Mouse (Mus musculus): ENCODE data around the gene Myb. TPM values are rescaled to one million over a fixed set of nuclear protein-coding genes. Genes with fewer than 3 reads are reported as not detected.
A peak's percentile ranks its signal among the peaks of the same experiment; 100 is the strongest.

Myb gene
- total RNA-seq, 2 experiments from 2014 or later: 527 to 586 TPM

GRCm38 (mm10) chr10:21092501-21093270 lies 68.1 kb downstream of the Myb start:
- no peak for ATAC-seq (replicated peaks; ENCODE audit: low FRiP score, low TSS enrichment, poor library complexity, severe bottlenecking)

DNA sequence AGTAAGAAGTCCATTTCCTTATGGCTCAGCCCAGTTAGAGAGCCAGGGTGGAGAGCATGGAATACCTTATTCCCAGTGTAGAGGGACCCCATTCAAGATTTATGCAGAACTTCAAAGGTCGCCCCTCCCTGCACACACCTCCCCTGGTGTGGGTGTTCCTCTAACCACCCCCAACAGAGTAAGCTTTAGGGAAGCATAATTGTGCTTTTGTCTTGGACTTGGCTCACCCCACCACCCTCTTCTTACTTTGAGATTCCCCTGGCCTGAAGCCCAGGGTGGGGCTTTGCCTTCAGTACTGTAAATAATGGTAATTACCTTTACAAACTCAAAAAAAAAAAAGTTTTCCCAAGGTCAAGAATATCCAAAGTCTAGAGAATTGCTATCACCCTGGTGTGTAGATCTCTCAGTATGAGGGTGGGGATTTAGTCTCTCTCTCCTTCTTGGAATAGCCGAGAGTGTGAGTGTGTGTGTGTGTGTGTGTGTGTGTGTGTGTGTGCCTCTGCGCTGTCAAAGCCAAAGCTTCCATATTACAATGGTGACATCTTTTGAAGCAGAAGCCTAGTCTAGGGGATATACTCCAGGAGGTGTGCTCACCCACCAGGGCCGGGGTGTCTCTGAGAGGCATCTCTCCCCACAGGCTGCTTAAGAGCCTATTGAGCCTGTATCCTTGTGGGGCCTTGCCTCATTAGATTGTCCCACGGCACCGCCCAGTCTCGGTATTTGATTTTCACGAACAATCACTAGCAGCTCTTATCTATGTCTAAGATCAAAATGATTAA lies 69.7 kb downstream of the Myb start:
- ATAC-seq (replicated peaks; ENCODE audit: low FRiP score, low TSS enrichment, poor library complexity, severe bottlenecking): no peak

GRCm38 (mm10) chr10:21089541-21089940 lies 71.2 kb downstream of the Myb start:
- ATAC-seq (replicated peaks; ENCODE audit: low FRiP score, low TSS enrichment, poor library complexity, severe bottlenecking): no peak

DNA sequence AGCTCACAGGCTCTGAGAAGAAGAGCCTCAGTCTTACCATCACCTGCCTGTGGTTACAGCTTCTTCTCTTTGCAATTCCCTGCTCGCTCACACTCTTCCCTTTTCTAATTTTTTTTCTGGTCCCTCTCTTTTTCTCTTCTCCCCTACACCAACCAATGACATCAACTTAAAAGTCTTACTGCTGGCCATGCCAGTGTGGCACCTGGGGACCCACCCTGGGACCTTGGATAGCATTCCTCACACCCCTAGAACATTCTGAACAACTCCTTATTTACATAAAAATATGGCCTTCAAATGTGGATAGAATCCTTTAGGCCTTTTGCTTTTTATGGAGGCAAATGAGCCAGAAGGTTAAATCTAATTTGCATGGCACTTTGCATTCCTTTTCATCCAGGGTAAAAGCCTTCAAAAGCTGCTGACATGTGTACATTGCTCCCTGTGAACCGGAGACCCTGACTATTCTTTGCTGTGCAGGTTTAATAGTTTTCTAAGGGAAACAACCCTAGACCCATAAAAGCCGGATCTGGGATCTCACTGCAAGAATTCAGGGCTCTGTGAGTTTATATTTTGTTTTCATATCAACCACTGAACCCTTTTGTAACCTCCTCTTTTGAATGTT lies 73.1 kb downstream of the Myb start:
- ATAC-seq (replicated peaks; ENCODE audit: low FRiP score, low TSS enrichment, poor library complexity, severe bottlenecking): no peak

DNA sequence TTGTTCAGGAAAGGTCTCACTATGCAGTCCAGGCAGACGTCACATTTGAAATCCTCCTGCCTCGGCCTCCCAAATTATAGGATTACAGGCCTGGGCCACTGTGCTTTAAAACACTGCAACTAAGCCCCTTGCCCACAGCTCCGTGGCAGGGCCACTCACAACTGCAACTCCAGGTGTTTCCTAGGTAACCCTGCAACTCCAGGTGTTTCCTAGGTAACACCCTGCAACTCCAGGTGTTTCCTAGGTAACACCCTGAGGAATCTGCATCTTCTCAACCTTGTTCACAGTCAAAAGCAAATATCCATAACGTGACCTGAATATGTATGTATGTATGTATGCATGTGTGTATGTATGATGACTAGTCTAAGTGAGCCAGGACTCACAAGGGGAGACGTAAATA lies 75.7 kb downstream of the Myb start:
- no peak for ATAC-seq (replicated peaks; ENCODE audit: low FRiP score, low TSS enrichment, poor library complexity, severe bottlenecking)

- ATAC-seq (replicated peaks; ENCODE audit: low FRiP score, low TSS enrichment, poor library complexity, severe bottlenecking): no peak
Observed at GRCm38 (mm10) chr10:21083391-21083918, 77.3 kb downstream of the Myb start.

GRCm38 (mm10) chr10:21082447-21082846 lies 78.3 kb downstream of the Myb start:
- ATAC-seq (replicated peaks; ENCODE audit: low FRiP score, low TSS enrichment, poor library complexity, severe bottlenecking): no peak

DNA sequence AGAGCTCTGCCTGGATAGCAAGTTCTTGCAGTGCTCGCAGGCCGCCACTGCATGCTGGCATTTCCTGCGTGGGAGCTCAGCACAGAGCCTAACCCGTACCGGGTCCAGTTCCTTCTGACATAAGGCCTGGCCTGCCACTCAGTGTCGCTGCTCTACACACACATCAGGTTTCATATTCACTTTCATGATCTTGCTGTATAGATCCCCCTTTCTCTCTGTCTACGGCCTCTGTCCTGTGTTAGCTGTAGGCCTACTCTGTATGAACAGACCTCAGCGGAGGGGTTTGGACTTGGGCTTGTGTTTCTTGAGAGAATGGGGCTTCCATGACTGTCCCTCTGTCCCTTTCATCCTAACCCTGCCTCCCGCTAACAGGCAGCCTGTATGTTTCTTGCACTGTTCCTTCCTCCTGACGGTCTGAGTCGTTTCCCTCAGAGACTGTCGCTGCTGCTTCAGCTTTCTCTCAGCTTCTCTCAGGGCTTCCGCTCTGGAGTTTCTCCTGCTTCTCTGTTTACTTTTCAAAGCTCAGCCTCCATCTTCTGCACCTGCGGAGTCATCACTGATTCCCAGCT lies 83.5 kb downstream of the Myb start:
- peak; percentile 76 for ATAC-seq (replicated peaks; ENCODE audit: low FRiP score, low TSS enrichment, poor library complexity, severe bottlenecking)

DNA sequence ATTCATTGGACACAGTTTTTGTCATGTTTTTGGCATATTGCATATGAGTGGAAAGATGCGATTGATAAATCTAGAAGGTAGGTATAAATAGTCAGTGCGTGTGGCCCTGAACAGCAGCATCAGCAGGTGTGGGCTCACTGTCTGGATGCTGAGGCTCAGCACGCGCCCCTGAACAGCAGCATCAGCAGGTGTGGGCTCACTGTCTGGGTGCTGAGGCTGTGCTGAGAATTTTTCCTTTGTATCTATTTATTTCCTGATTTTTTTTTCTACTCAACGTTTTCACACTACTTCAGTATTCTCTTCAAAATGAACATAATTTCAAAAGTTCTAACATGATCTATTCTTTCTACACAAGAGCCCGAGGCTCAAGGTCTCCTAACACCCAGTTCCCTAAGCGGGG lies 84.1 kb downstream of the Myb start:
- no peak for ATAC-seq (replicated peaks; ENCODE audit: low FRiP score, low TSS enrichment, poor library complexity, severe bottlenecking)

- no peak for ATAC-seq (replicated peaks; ENCODE audit: low FRiP score, low TSS enrichment, poor library complexity, severe bottlenecking)
Observed at GRCm38 (mm10) chr10:21076137-21076536, 84.6 kb downstream of the Myb start.

Other genes starting within 250 kb of the Myb start
- 5.1 and 7.5 TPM in 2 replicates for gene Ahi1, start 208.4 kb downstream of the Myb start, total RNA-seq (2014; fragmentation: Nextera tagmentation)
- gene Ahi1, start 208.4 kb downstream of the Myb start, total RNA-seq (2017): 6.3 and 7.0 TPM in 2 replicates
- gene Hbs1l, start 135.0 kb upstream of the Myb start, total RNA-seq (2014; fragmentation: Nextera tagmentation): 81.6 and 95.5 TPM in 2 replicates
- gene Hbs1l, start 135.0 kb upstream of the Myb start, total RNA-seq (2017): 106 and 108 TPM in 2 replicates
- gene Aldh8a1, start 216.3 kb upstream of the Myb start, total RNA-seq (2014; fragmentation: Nextera tagmentation): not detected in 2 replicates
- gene Aldh8a1, start 216.3 kb upstream of the Myb start, total RNA-seq (2017): not detected in 2 replicates